Mouse (Mus musculus) C2C12 (cell line): ENCODE measurements around the gene Nrxn3. TPM values are rescaled to one million over a fixed set of nuclear protein-coding genes. Genes with fewer than 3 reads are reported as not detected.

ENCODE experiments used
- H3K27me3 ChIP-seq: one replicate; pipeline ENCODE4 v1.6.1; 2011; ENCODE audit not compliant: control insufficient read depth, insufficient read depth, insufficient read length
- H3K36me3 ChIP-seq: one replicate; pipeline ENCODE4 v1.6.1; 2011; ENCODE audit not compliant: control insufficient read depth, insufficient read depth
- H3K4me3 ChIP-seq: one replicate; pipeline ENCODE4 v1.5.1; 2011; ENCODE audit warnings: mild to moderate bottlenecking, control low read depth; ENCODE audit not compliant: poor library complexity, insufficient read depth, severe bottlenecking
- H3K79me2 ChIP-seq: one replicate; pipeline ENCODE4 v1.6.1; 2011; ENCODE audit not compliant: control insufficient read depth, insufficient read depth
- H3K79me3 ChIP-seq: one replicate; pipeline ENCODE4 v1.6.1; 2011; ENCODE audit warnings: low read depth, control low read depth
- H3ac ChIP-seq: one replicate; pipeline ENCODE3; 2011; ENCODE audit warnings: low read depth; ENCODE audit not compliant: control insufficient read depth, insufficient read length
- CEBPB ChIP-seq: IDR thresholded peaks from one replicate; pipeline ENCODE4 v1.6.1; 2011; ENCODE audit warnings: low read depth, mild to moderate bottlenecking, control low read depth, moderate library complexity
- CTCF ChIP-seq: IDR thresholded peaks from one replicate; pipeline ENCODE4 v1.5.1; 2011; ENCODE audit not compliant: control insufficient read depth, insufficient read depth, insufficient read length
- FOSL1 ChIP-seq: IDR thresholded peaks from one replicate; pipeline ENCODE4 v1.8.0; 2011; ENCODE audit warnings: mild to moderate bottlenecking, low read length; ENCODE audit not compliant: poor library complexity, insufficient read depth, severe bottlenecking
- MAX ChIP-seq: IDR thresholded peaks from one replicate; pipeline ENCODE4 v1.6.1; 2011; ENCODE audit warnings: mild to moderate bottlenecking, control low read depth
- MYOD1 ChIP-seq: IDR thresholded peaks from one replicate; pipeline ENCODE4 v1.6.1; 2011; ENCODE audit warnings: low read depth; ENCODE audit not compliant: control insufficient read depth, insufficient read length
- MYOG ChIP-seq: IDR thresholded peaks from one replicate; pipeline ENCODE4 v1.6.1; 2011; ENCODE audit not compliant: control insufficient read depth, insufficient read length; ENCODE audit errors: extremely low read depth
- USF1 ChIP-seq: IDR thresholded peaks from one replicate; pipeline ENCODE4 v1.6.1; 2011; ENCODE audit warnings: low read depth, mild to moderate bottlenecking, control low read depth, moderate library complexity
- polyA plus RNA-seq: library from polyadenylated mRNA; unstranded; fragments of >200 nt; fragmentation: generic; extraction: Trizol; gene quantifications from one replicate; pipeline ENCODE4 v1.2.1, GENCODE M21; 2012; ENCODE audit warnings: missing spikeins

Nrxn3 gene
- polyA plus RNA-seq, 1 experiment: 0.01 TPM

- H3K79me2 ChIP-seq: no peaks in the 10 kb centered on the region
- no peak overlapping the region for H3ac ChIP-seq
- TF ChIP-seq FOSL1 (no peak), MAX (no peak), MYOG (no peak), CTCF (no peak), CEBPB (no peak), MYOD1 (no peak), USF1 (no peak)
- no peaks in the 10 kb centered on the region for H3K79me3 ChIP-seq
- H3K27me3 ChIP-seq: no peaks in the 10 kb centered on the region
- no peak overlapping the region for H3K4me3 ChIP-seq
- H3K36me3 ChIP-seq: no peaks in the 10 kb centered on the region
These were observed 1338.6 kb downstream of the Nrxn3 start for GRCm38 (mm10) chr12:90061312-90061711.

- no peak for TF ChIP-seq CTCF
- TF ChIP-seq MYOG: no peak
- no peak for TF ChIP-seq USF1
- TF ChIP-seq MYOD1: no peak
- TF ChIP-seq FOSL1: no peak
- Histone ChIP-seq H3K79me2 (no peaks in the 10 kb centered on the region), H3K4me3 (no peak overlapping the region), H3K27me3 (no peaks in the 10 kb centered on the region), H3ac (no peak overlapping the region), H3K79me3 (no peaks in the 10 kb centered on the region), H3K36me3 (no peaks in the 10 kb centered on the region)
These were observed 1339.5 kb downstream of the Nrxn3 start for GRCm38 (mm10) chr12:90062219-90062618.

GRCm38 (mm10) chr12:90063443-90063842 is 1340.8 kb downstream of the Nrxn3 start:
- Histone ChIP-seq H3K79me2 (no peaks in the 10 kb centered on the region), H3K79me3 (no peaks in the 10 kb centered on the region), H3ac (no peak overlapping the region), H3K36me3 (no peaks in the 10 kb centered on the region), H3K4me3 (no peak overlapping the region), H3K27me3 (no peaks in the 10 kb centered on the region)
- no peak for TF ChIP-seq MAX
- no peak for TF ChIP-seq MYOD1
- no peak for TF ChIP-seq CTCF
- no peak for TF ChIP-seq CEBPB
- no peak for TF ChIP-seq USF1
- no peak for TF ChIP-seq FOSL1
- no peak for TF ChIP-seq MYOG

GRCm38 (mm10) chr12:90085862-90086261 is 1363.2 kb downstream of the Nrxn3 start:
- no peak overlapping the region for H3ac ChIP-seq
- no peaks in the 10 kb centered on the region for H3K27me3 ChIP-seq

GRCm38 (mm10) chr12:90095754-90096153 is 1373.1 kb downstream of the Nrxn3 start:
- Histone ChIP-seq H3K4me3 (no peak overlapping the region), H3K79me3 (no peaks in the 10 kb centered on the region), H3K36me3 (no peaks in the 10 kb centered on the region), H3ac (no peak overlapping the region), H3K79me2 (no peaks in the 10 kb centered on the region), H3K27me3 (no peaks in the 10 kb centered on the region)
- TF ChIP-seq CEBPB (no peak), CTCF (no peak), MYOD1 (no peak), USF1 (no peak), FOSL1 (no peak), MYOG (no peak), MAX (no peak)

More at GRCm38 (mm10) chr12:90085862-90086261, 1363.2 kb downstream of the Nrxn3 start:
- TF ChIP-seq CTCF: no peak
- no peak for TF ChIP-seq MYOD1
- TF ChIP-seq MYOG: no peak
- TF ChIP-seq FOSL1: no peak
- no peak for TF ChIP-seq MAX
- TF ChIP-seq CEBPB: no peak
- TF ChIP-seq USF1: no peak
- no peaks in the 10 kb centered on the region for H3K36me3 ChIP-seq
- no peak overlapping the region for H3K4me3 ChIP-seq
- no peaks in the 10 kb centered on the region for H3K79me3 ChIP-seq
- no peaks in the 10 kb centered on the region for H3K79me2 ChIP-seq

- Histone ChIP-seq H3K4me3 (no peak overlapping the region), H3K79me2 (no peaks in the 10 kb centered on the region), H3K79me3 (no peaks in the 10 kb centered on the region), H3ac (no peak overlapping the region), H3K27me3 (no peaks in the 10 kb centered on the region), H3K36me3 (no peaks in the 10 kb centered on the region)
- TF ChIP-seq CEBPB (no peak), CTCF (no peak), FOSL1 (no peak), USF1 (no peak), MAX (no peak), MYOD1 (no peak), MYOG (no peak)
These were observed 1390.7 kb downstream of the Nrxn3 start for GRCm38 (mm10) chr12:90113351-90113791.
